In the genomic region with DNA sequence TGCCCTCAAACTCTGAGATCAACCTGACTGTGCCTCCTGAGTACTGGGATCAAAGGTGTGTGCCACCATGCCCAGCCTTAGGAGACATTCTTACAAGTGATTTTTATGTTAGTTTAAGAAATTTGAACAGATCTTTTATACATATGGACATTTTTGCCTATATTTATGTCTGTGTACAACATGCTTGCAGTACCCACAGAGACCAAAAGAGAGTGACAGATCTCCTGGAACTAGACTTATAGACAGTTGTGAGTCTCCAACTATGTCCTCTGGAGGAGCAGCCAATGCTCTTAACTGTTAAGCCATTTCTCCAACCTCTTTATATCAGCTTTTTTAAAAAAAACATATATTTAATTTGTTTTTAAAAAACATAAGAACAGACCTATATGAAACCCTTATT, we compare ENCODE assay signal across 31 mouse cellular contexts. TPM values are rescaled to one million over a fixed set of nuclear protein-coding genes. Genes with fewer than 3 reads are reported as not detected.
DNase-seq lines count a peak whose midpoint lies in the region; ATAC-seq and TF ChIP-seq lines count a peak whose summit lies in the region.
"Had no signal": no experiment of that assay in that cellular context is flagged by ENCODE, and none has a peak within 500 bp of the region (broad histone marks: within the 10 kb centered on the region; RNA-seq: fewer than 3 reads in every experiment).

No protein-coding gene starts in this region.

- DNase-seq in heart, postnatal 0 days (ENCODE audit: low spot score) = no peak
- DNase-seq in heart, adult 18-20 months = no peak
- DNase-seq in liver, embryonic 14.5 days (ENCODE audit: low read depth in 3 of 3, low spot score in 3 of 3) = no peak
- no peak for DNase-seq in liver, embryonic 11.5 days (ENCODE audit: low spot score)
- peak; percentile 38 for DNase-seq in 416B (ENCODE audit: low read depth)
- DNase-seq in induced T-regulatory cell, adult 2 months (ENCODE audit: low read depth) = peak; percentile 23
- DNase-seq in left cerebral cortex, postnatal 14 days (ENCODE audit: low spot score in 2 of 2) = no peak
- DNase-seq: adrenal gland, adult 2 months; cerebellum, adult 11-12 months; cerebellum, postnatal 10 days; gastrocnemius, postnatal 14 days; kidney, adult 18-20 months; kidney, postnatal 10 days; lung, postnatal 36 days; midbrain, embryonic 14.5 days; retina, postnatal 1 day; thymus, adult 18-20 months; thymus, postnatal 36 days had no signal

- H3K9ac ChIP-seq in heart, postnatal 0 days (replicated peaks; ENCODE audit: low read depth, low read length) = no peak overlapping the region
- no peak overlapping the region for H3K9ac ChIP-seq in liver, embryonic 14.5 days (replicated peaks)
- no peak overlapping the region for H3K9ac ChIP-seq in liver, embryonic 11.5 days (ENCODE audit: low read depth, low read length)
- H3K9ac ChIP-seq: heart, embryonic 15.5 days; neural tube, embryonic 12.5 days had no signal

- intact Hi-C loops in left cerebral cortex, postnatal 14 days (cut with DNase I) = loop anchor here (5.0 kb wide), 2 partner anchors 155 to 225 kb away; no protein-coding TSS in a partner anchor

- H3K9me3 ChIP-seq in heart, postnatal 0 days (replicated peaks; ENCODE audit: control insufficient read depth, low read length) = no peaks in the 10 kb centered on the region
- no peaks in the 10 kb centered on the region for H3K9me3 ChIP-seq in liver, embryonic 14.5 days (ENCODE audit: control insufficient read depth, low read length)
- H3K9me3 ChIP-seq in liver, embryonic 11.5 days (ENCODE audit: control insufficient read depth, low read length) = no peaks in the 10 kb centered on the region
- H3K9me3 ChIP-seq: embryonic facial prominence, embryonic 10.5 days; heart, embryonic 15.5 days; neural tube, embryonic 12.5 days had no signal

- H3K4me1 ChIP-seq in heart, postnatal 0 days (ENCODE audit: control insufficient read depth, insufficient read depth) = peaks cover 8% of the 10 kb centered on the region
- H3K4me1 ChIP-seq in liver, embryonic 14.5 days (replicated peaks; ENCODE audit: control insufficient read depth in 2 of 2, insufficient read depth in 2 of 2, low read length in 1 of 2) = no peaks in the 10 kb centered on the region
- H3K4me1 ChIP-seq in liver, embryonic 11.5 days (replicated peaks; ENCODE audit: control insufficient read depth, insufficient read depth, low read length) = no peaks in the 10 kb centered on the region
- H3K4me1 ChIP-seq: embryonic facial prominence, embryonic 10.5 days; neural tube, embryonic 12.5 days had no signal

- no peak for ATAC-seq in heart, postnatal 0 days (ENCODE audit: insufficient read depth, low read depth)
- no peak for ATAC-seq in liver, embryonic 14.5 days (ENCODE audit: insufficient read depth)
- no peak for ATAC-seq in liver, embryonic 11.5 days (replicated peaks; ENCODE audit: low FRiP score)
- ATAC-seq: forebrain, embryonic 16.5 days; hindbrain, embryonic 16.5 days; Patski had no signal

- H3K27ac ChIP-seq in heart, postnatal 0 days (ENCODE audit: low read depth) = no peak overlapping the region
- no peak overlapping the region for H3K27ac ChIP-seq in liver, embryonic 14.5 days
- H3K27ac ChIP-seq in liver, embryonic 11.5 days (ENCODE audit: low read depth, low read length) = no peak overlapping the region
- H3K27ac ChIP-seq: embryonic facial prominence, embryonic 10.5 days; heart, embryonic 15.5 days; neural tube, embryonic 12.5 days had no signal

- no peak overlapping the region for H3K4me3 ChIP-seq in heart, postnatal 0 days (ENCODE audit: low read depth, low read length)
- H3K4me3 ChIP-seq in liver, embryonic 14.5 days (ENCODE audit: insufficient read depth in 1 of 2, low read depth in 2 of 2, low read length in 2 of 2) = no peak overlapping the region
- no peak overlapping the region for H3K4me3 ChIP-seq in liver, embryonic 11.5 days (ENCODE audit: low read depth, low read length)
- H3K4me3 ChIP-seq: embryonic facial prominence, embryonic 10.5 days; heart, embryonic 15.5 days; megakaryocyte, embryonic 14.5 days; neural tube, embryonic 12.5 days had no signal

- TF ChIP-seq CTCF in heart, postnatal 0 days (IDR thresholded peaks at IDR 0.05; ENCODE audit: low read depth) = peak; percentile 31
- peak; percentile 13; the same call in 1 of the 2 replicates for TF ChIP-seq CTCF in liver, embryonic 14.5 days (IDR thresholded peaks at IDR 0.05; ENCODE audit: low read depth)

- peaks cover 13% of the 10 kb centered on the region for H3K36me3 ChIP-seq in heart, postnatal 0 days (replicated peaks; ENCODE audit: control insufficient read depth, insufficient read depth, low read length)
- H3K36me3 ChIP-seq in liver, embryonic 14.5 days (replicated peaks; ENCODE audit: control insufficient read depth, insufficient read depth, low read depth) = no peaks in the 10 kb centered on the region
- no peaks in the 10 kb centered on the region for H3K36me3 ChIP-seq in liver, embryonic 11.5 days (ENCODE audit: control insufficient read depth, insufficient read depth, low read length)
- H3K36me3 ChIP-seq: embryonic facial prominence, embryonic 10.5 days; heart, embryonic 15.5 days; neural tube, embryonic 12.5 days had no signal

- H3K27me3 ChIP-seq in heart, postnatal 0 days (ENCODE audit: control insufficient read depth, insufficient read depth, low read length) = no peaks in the 10 kb centered on the region
- H3K27me3 ChIP-seq in liver, embryonic 14.5 days (ENCODE audit: control insufficient read depth, insufficient read depth, low read length) = no peaks in the 10 kb centered on the region
- no peaks in the 10 kb centered on the region for H3K27me3 ChIP-seq in liver, embryonic 11.5 days (replicated peaks; ENCODE audit: control insufficient read depth, insufficient read depth, low read length)
- H3K27me3 ChIP-seq: heart, embryonic 15.5 days; neural tube, embryonic 12.5 days had no signal

- no peak for TF ChIP-seq EP300 in heart, postnatal 0 days (IDR thresholded peaks at IDR 0.05; ENCODE audit: low read depth)
- no peak for TF ChIP-seq EP300 in liver, embryonic 14.5 days (IDR thresholded peaks at IDR 0.05; ENCODE audit: low read depth)

- no peak overlapping the region for H3K4me2 ChIP-seq in heart, postnatal 0 days (ENCODE audit: low read depth, low read length)
- no peak overlapping the region for H3K4me2 ChIP-seq in liver, embryonic 14.5 days (ENCODE audit: low read depth)
- H3K4me2 ChIP-seq in liver, embryonic 11.5 days = no peak overlapping the region
- H3K4me2 ChIP-seq: heart, embryonic 15.5 days; neural tube, embryonic 12.5 days had no signal

RNA-seq across cellular contexts. Expression of gene Mypn, which starts 51.4 kb away (rescaled TPM):
- total RNA-seq in heart, postnatal 0 days (2014; rRNA removed; ENCODE audit: low replicate concordance) = 26.5 and 33.5 TPM in 2 replicates
- 12.2 and 12.7 TPM in 2 replicates for polyA plus RNA-seq in heart, postnatal 0 days (2015; fragmentation: Nextera tagmentation; extraction: Ambion mirVana)
- 100 to 1,000 TPM in 1 of 2 experiments, 10 to 100 TPM in 1; 94.1 to 106 TPM for total RNA-seq in heart, adult 18-20 months (2021)
- polyA plus RNA-seq in liver, embryonic 14.5 days (2012; rRNA removed) = 0.02 and 0.03 TPM in 2 replicates
- 0.05 and 0.13 TPM in 2 replicates for polyA plus RNA-seq in liver, embryonic 14.5 days (2014; fragmentation: Nextera tagmentation; extraction: Ambion mirVana)
- polyA plus RNA-seq in liver, embryonic 11.5 days (2014; fragmentation: Nextera tagmentation; extraction: Ambion mirVana) = 0.16 and 0.30 TPM in 2 replicates
- 1 to 10 TPM; 4.9 to 5.0 TPM for total RNA-seq in left cerebral cortex, postnatal 14 days (2021)
- total RNA-seq: hematopoietic stem cell, adult 5-6 weeks had no signal
- polyA plus RNA-seq: embryonic facial prominence, embryonic 10.5 days; Patski; spleen, adult 2 months; stomach, embryonic 14.5 days had no signal

RNA-seq across cellular contexts. Expression of gene Atoh7, which starts 52.9 kb away (rescaled TPM):
- not detected in 2 replicates for total RNA-seq in heart, postnatal 0 days (2014; rRNA removed; ENCODE audit: low replicate concordance)
- polyA plus RNA-seq in heart, postnatal 0 days (2015; fragmentation: Nextera tagmentation; extraction: Ambion mirVana) = not detected in 2 replicates
- total RNA-seq in heart, adult 18-20 months (2021) = not detected
- polyA plus RNA-seq in liver, embryonic 14.5 days (2012; rRNA removed) = 0.02 TPM in 1 of 2 replicates, not detected in the other
- not detected in 2 replicates for polyA plus RNA-seq in liver, embryonic 14.5 days (2014; fragmentation: Nextera tagmentation; extraction: Ambion mirVana)
- not detected in 2 replicates for polyA plus RNA-seq in liver, embryonic 11.5 days (2014; fragmentation: Nextera tagmentation; extraction: Ambion mirVana)
- 1 to 10 TPM; 1.0 to 1.5 TPM for total RNA-seq in left cerebral cortex, postnatal 14 days (2021)
- total RNA-seq: adrenal gland, adult 2 months; ES-E14; heart, adult 8-10 months; hematopoietic stem cell, adult 5-6 weeks had no signal
- polyA plus RNA-seq: adrenal gland, adult 2 months; heart, embryonic 15.5 days; liver, embryonic 16.5 days; Patski; spleen, adult 2 months; stomach, embryonic 14.5 days had no signal

Comparison
In these comparisons a context has a peak if more than half of its experiments do, and no peak if none do; other contexts are left out.
1. DNase-seq: peak in 416B (single experiment) and induced T-regulatory cell, adult 2 months (single experiment); none in heart, postnatal 0 days (single experiment), heart, adult 18-20 months (0 of 2), liver, embryonic 14.5 days (0 of 3), liver, embryonic 11.5 days (single experiment) and left cerebral cortex, postnatal 14 days (0 of 2).